Mouse (Mus musculus): ENCODE measurements around the gene Sgip1.

GRCm38 (mm10) chr4:102898987-102899386 lies 157.9 kb downstream of the Sgip1 start:
- TF ChIP-seq POLR2A (IDR thresholded peaks at IDR 0.05; ENCODE audit: low read depth, low read length) (no peak), CTCF (IDR thresholded peaks at IDR 0.05; ENCODE audit: extremely low read depth, insufficient read length, insufficient replicate concordance, low read depth, low read length) (no peak)

Data from small intestine, adult 2 months (tissue).